Mouse (Mus musculus) mouse trophoblast stem cell (cell line): ENCODE data around the gene Casp9.

ENCODE experiments used
- in situ Hi-C, 2 experiments: fragments of 300-500 bp; cut with MseI, MboI; formaldehyde crosslinking; loops; 2 replicates in 1 of 2; 3 replicates in 1 of 2; pipeline ENCODE4 v1.15.1; 2025

The Casp9 gene

GRCm38 (mm10) chr4:141781201-141781985 lies 12.0 kb upstream of the Casp9 start:
- in situ Hi-C loops: no loop called here

GRCm38 (mm10) chr4:141784835-141785234 lies 8.6 kb upstream of the Casp9 start:
- in situ Hi-C loops: no loop called here

GRCm38 (mm10) chr4:141786141-141786540 lies 7.3 kb upstream of the Casp9 start:
- in situ Hi-C loops: no loop called here

- in situ Hi-C loops: no loop called here
These were observed 6.4 kb upstream of the Casp9 start for GRCm38 (mm10) chr4:141787046-141787445.

- in situ Hi-C loops: no loop called here
These were observed 6.0 kb upstream of the Casp9 start for GRCm38 (mm10) chr4:141787462-141787861.

- in situ Hi-C loops: no loop called here
These were observed 3.7 kb upstream of the Casp9 start for GRCm38 (mm10) chr4:141789564-141790218.

GRCm38 (mm10) chr4:141790524-141790990 lies 2.9 kb upstream of the Casp9 start, which contains the start of gene Dnajc16:
TSS of gene Dnajc16 (minus strand) at chr4:141790931.
- in situ Hi-C loops: no loop called here

- in situ Hi-C loops: no loop called here
These were observed 1.9 kb upstream of the Casp9 start for GRCm38 (mm10) chr4:141791486-141791885.

GRCm38 (mm10) chr4:141791951-141792350 lies 1.5 kb upstream of the Casp9 start:
- in situ Hi-C loops: no loop called here

- in situ Hi-C loops: no loop called here
These were observed 694 bp upstream of the Casp9 start for GRCm38 (mm10) chr4:141792554-141793281.

GRCm38 (mm10) chr4:141794152-141794535 lies 732 bp downstream of the Casp9 start:
- in situ Hi-C loops: no loop called here

- in situ Hi-C loops: no loop called here
These were observed 2.9 kb downstream of the Casp9 start for GRCm38 (mm10) chr4:141796356-141796755.

- in situ Hi-C loops: no loop called here
These were observed 3.5 kb downstream of the Casp9 start for GRCm38 (mm10) chr4:141796954-141797353.

- in situ Hi-C loops: no loop called here
These were observed 4.1 kb downstream of the Casp9 start for GRCm38 (mm10) chr4:141797545-141797944.

GRCm38 (mm10) chr4:141804105-141804504 lies 10.7 kb downstream of the Casp9 start:
- in situ Hi-C loops: no loop called here

GRCm38 (mm10) chr4:141805886-141806285 lies 12.5 kb downstream of the Casp9 start:
- in situ Hi-C loops: no loop called here

GRCm38 (mm10) chr4:141809850-141810464 lies 16.5 kb downstream of the Casp9 start:
- in situ Hi-C loops: no loop called here

- in situ Hi-C loops: no loop called here
These were observed 17.6 kb downstream of the Casp9 start for GRCm38 (mm10) chr4:141810975-141811374.

GRCm38 (mm10) chr4:141811375-141811774 lies 18.0 kb downstream of the Casp9 start:
- in situ Hi-C loops: no loop called here

GRCm38 (mm10) chr4:141816267-141816666 lies 22.9 kb downstream of the Casp9 start:
- in situ Hi-C loops: no loop called here

- in situ Hi-C loops: no loop called here
These were observed 23.6 kb downstream of the Casp9 start for GRCm38 (mm10) chr4:141816776-141817655.
